Mouse (Mus musculus) megakaryocyte progenitor cell, adult 5-6 weeks (primary cell): ENCODE measurements around the gene Farp1. TPM values are rescaled to one million over a fixed set of nuclear protein-coding genes. Genes with fewer than 3 reads are reported as not detected.
A peak's percentile ranks its signal among the peaks of the same experiment; 100 is the strongest.

Experiments
- ATAC-seq: replicated peaks from 2 replicates; pipeline ENCODE4 v1.8.0; 2016; ENCODE audit warnings: mild to moderate bottlenecking, moderate TSS enrichment, inconsistent platforms; ENCODE audit not compliant: poor library complexity
- total RNA-seq, 2 experiments: library from RNA; stranded (forward) in 1 of 2; stranded (reverse) in 1 of 2; fragments of 157-497, 149-512 nt in 1 of 2; fragments of 200-1000 nt in 1 of 2; gene quantifications; 2 replicates each; pipeline versions ENCODE4 v1.2.3 to v1.2.4; 2015 to 2017

Gene Farp1
- total RNA-seq, 2 experiments from 2014 or later = 0.15 TPM; not detected in 1

- peak; percentile 5; the same call in 1 of the 2 replicates for ATAC-seq
Measured at GRCm38 (mm10) chr14:121254869-121255268, 219.9 kb downstream of the Farp1 start.

GRCm38 (mm10) chr14:121255469-121255868, 220.5 kb downstream of the Farp1 start:
- peak; percentile 54 for ATAC-seq

GRCm38 (mm10) chr14:121256896-121257295, 221.9 kb downstream of the Farp1 start:
- no peak for ATAC-seq

GRCm38 (mm10) chr14:121259332-121259731, 224.3 kb downstream of the Farp1 start:
- ATAC-seq = no peak

- peak; percentile 56 for ATAC-seq
Measured at GRCm38 (mm10) chr14:121259789-121260188, 224.8 kb downstream of the Farp1 start.

GRCm38 (mm10) chr14:121261229-121261879, 226.4 kb downstream of the Farp1 start:
- ATAC-seq = no peak

- peak; percentile 41 for ATAC-seq
Measured at GRCm38 (mm10) chr14:121262606-121263005, 227.6 kb downstream of the Farp1 start.

GRCm38 (mm10) chr14:121263912-121264311, 228.9 kb downstream of the Farp1 start:
- ATAC-seq = no peak

- ATAC-seq = no peak
Measured at GRCm38 (mm10) chr14:121264453-121264852, 229.5 kb downstream of the Farp1 start.

GRCm38 (mm10) chr14:121267801-121268200, 232.8 kb downstream of the Farp1 start:
- no peak for ATAC-seq

GRCm38 (mm10) chr14:121270490-121270889, 235.5 kb downstream of the Farp1 start:
- ATAC-seq = no peak

GRCm38 (mm10) chr14:121274985-121275384, 240.0 kb downstream of the Farp1 start:
- no peak for ATAC-seq

- no peak for ATAC-seq
Measured at GRCm38 (mm10) chr14:121276016-121276415, 241.0 kb downstream of the Farp1 start.

- ATAC-seq = peak; percentile 76
Measured at GRCm38 (mm10) chr14:121279106-121279505, 244.1 kb downstream of the Farp1 start.

GRCm38 (mm10) chr14:121280601-121281335, 245.8 kb downstream of the Farp1 start:
- ATAC-seq = peak; percentile 10; the same call in 1 of the 2 replicates

GRCm38 (mm10) chr14:121281336-121281710, 246.3 kb downstream of the Farp1 start:
- ATAC-seq = no peak

- peak; percentile 32; the same call in 1 of the 2 replicates for ATAC-seq
Measured at GRCm38 (mm10) chr14:121285379-121286120, 250.6 kb downstream of the Farp1 start.

- ATAC-seq = no peak
Measured at GRCm38 (mm10) chr14:121291881-121292280, 256.9 kb downstream of the Farp1 start.

- no peak; the same call in 1 of the 2 replicates for ATAC-seq
Measured at GRCm38 (mm10) chr14:121292391-121292790, 257.4 kb downstream of the Farp1 start.

GRCm38 (mm10) chr14:121294484-121294883, 259.5 kb downstream of the Farp1 start:
- no peak for ATAC-seq

- no peak for ATAC-seq
Measured at GRCm38 (mm10) chr14:121297103-121297502, 262.1 kb downstream of the Farp1 start.
